Mouse (Mus musculus): ENCODE data around the gene Bola1. TPM values are rescaled to one million over a fixed set of nuclear protein-coding genes. Genes with fewer than 3 reads are reported as not detected.

Gene Bola1
- polyA plus RNA-seq, 1 experiment from 2014 or later = 63.0 TPM

- Histone ChIP-seq H3K4me2 (ENCODE audit: low read length) (peak within 1 kb of the TSS; percentile 75), H3K27me3 (ENCODE audit: control insufficient read depth, insufficient read depth, low read length) (no peaks in the 10 kb centered on the region), H3K36me3 (ENCODE audit: control insufficient read depth, insufficient read depth, low read length) (no peaks in the 10 kb centered on the region), H3K27ac (replicated peaks; ENCODE audit: low read depth, low read length) (peak within 1 kb of the TSS; percentile 94), H3K9ac (replicated peaks; ENCODE audit: low read length) (peak within 1 kb of the TSS; percentile 69), H3K4me1 (ENCODE audit: control insufficient read depth, insufficient read depth, low read length) (peaks cover 13% of the 10 kb centered on the region), H3K4me3 (replicated peaks; ENCODE audit: low read depth, low read length) (peak within 1 kb of the TSS; percentile 51), H3K9me3 (ENCODE audit: control insufficient read depth, low read length) (no peaks in the 10 kb centered on the region)
- peak; percentile 86 for ATAC-seq (ENCODE audit: low FRiP score, low TSS enrichment)
- peak; percentile 96 for DNase-seq
- WGBS = under 1% methylated on average over 40 of the region's 40 CpGs
Observed at GRCm38 (mm10) chr3:96262979-96263550, 43.6 kb upstream of the Bola1 start, which contains the start of gene Hist2h4. Gene Hist2h4, minus strand, starts transcription at chr3:96263311.

DNA sequence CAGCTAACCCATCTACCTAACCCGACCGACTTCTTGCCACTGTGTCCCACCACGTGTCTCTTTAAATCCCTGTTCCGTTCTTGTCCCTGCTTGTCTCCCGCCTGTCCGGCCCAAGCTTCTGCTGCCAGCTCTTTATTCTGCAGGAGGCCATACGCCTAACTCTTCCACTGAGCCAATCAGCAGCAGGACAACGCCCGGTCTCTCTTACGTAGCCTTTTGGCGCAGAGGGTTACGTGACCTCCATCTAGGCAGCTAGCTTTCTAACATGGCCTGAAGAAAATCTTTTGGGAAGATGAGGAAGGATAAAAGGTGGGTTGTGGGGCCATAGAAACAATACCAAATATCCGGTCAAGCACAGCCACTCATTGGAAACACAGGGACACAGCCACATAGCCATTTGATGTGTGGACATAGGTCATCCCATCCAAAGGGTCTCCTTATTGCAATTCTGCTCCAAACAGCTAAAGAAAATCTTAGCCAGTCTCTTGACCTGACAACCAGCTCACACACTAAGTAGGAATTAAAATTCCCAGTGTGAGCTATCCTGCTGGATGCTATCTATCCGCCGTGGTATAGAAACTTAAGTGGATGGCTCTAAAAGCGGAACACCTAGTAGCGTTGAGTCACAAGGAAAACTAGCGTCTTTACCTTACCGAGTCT, 42.8 kb upstream of the Bola1 start:
- Histone ChIP-seq H3K9ac (replicated peaks; ENCODE audit: low read length) (peak overlapping the region; percentile 69), H3K27ac (replicated peaks; ENCODE audit: low read depth, low read length) (peak overlapping the region; percentile 94), H3K4me3 (replicated peaks; ENCODE audit: low read depth, low read length) (peak overlapping the region; percentile 51), H3K36me3 (ENCODE audit: control insufficient read depth, insufficient read depth, low read length) (no peaks in the 10 kb centered on the region), H3K4me2 (ENCODE audit: low read length) (peak overlapping the region; percentile 75), H3K9me3 (ENCODE audit: control insufficient read depth, low read length) (no peaks in the 10 kb centered on the region), H3K27me3 (ENCODE audit: control insufficient read depth, insufficient read depth, low read length) (no peaks in the 10 kb centered on the region), H3K4me1 (ENCODE audit: control insufficient read depth, insufficient read depth, low read length) (peaks cover 8% of the 10 kb centered on the region; the same call in 1 of the 2 replicates)
- peak; percentile 72 for ATAC-seq (ENCODE audit: low FRiP score, low TSS enrichment)
- 1% methylated on average over 19 of the region's 19 CpGs for WGBS
- peak; percentile 83 for DNase-seq

DNA sequence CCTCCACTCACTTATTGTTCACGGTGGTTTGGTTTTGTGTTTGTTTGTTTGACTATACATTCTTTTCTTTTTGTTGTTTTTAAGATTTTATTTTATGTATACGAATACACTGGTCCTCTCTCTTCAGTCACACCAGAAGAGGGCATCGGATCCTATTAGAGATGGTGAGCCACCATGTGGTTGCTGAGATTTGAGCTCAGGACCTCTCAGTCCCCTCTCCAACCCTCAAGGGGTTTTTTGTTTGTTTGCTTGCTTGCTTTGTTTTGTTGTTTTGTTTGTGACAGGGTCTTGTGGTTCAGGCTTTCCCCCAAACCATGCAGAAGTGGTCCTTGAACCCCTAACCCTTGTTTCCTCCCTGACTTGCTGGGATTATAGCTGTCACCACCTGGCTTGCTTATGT, 42.1 kb upstream of the Bola1 start:
- peaks cover 8% of the 10 kb centered on the region; the same call in 1 of the 2 replicates for H3K4me1 ChIP-seq (ENCODE audit: control insufficient read depth, insufficient read depth, low read length)
- H3K9ac ChIP-seq (replicated peaks; ENCODE audit: low read length) = peak overlapping the region; percentile 69
- ATAC-seq (ENCODE audit: low FRiP score, low TSS enrichment) = no peak

GRCm38 (mm10) chr3:96260220-96260619, 40.7 kb upstream of the Bola1 start:
- Histone ChIP-seq H3K27me3 (ENCODE audit: control insufficient read depth, insufficient read depth, low read length) (no peaks in the 10 kb centered on the region), H3K9ac (replicated peaks; ENCODE audit: low read length) (no peak overlapping the region), H3K9me3 (ENCODE audit: control insufficient read depth, low read length) (no peaks in the 10 kb centered on the region), H3K4me2 (ENCODE audit: low read length) (no peak overlapping the region), H3K4me1 (ENCODE audit: control insufficient read depth, insufficient read depth, low read length) (peaks cover 8% of the 10 kb centered on the region; the same call in 1 of the 2 replicates), H3K36me3 (ENCODE audit: control insufficient read depth, insufficient read depth, low read length) (no peaks in the 10 kb centered on the region), H3K27ac (replicated peaks; ENCODE audit: low read depth, low read length) (no peak overlapping the region), H3K4me3 (replicated peaks; ENCODE audit: low read depth, low read length) (no peak overlapping the region)
- ATAC-seq (ENCODE audit: low FRiP score, low TSS enrichment) (no peak), DNase-seq (no peak)
- 94% methylated on average over 5 of the region's 5 CpGs for WGBS

More for the DNA sequence above, 42.1 kb upstream of the Bola1 start:
- H3K9me3 ChIP-seq (ENCODE audit: control insufficient read depth, low read length) = no peaks in the 10 kb centered on the region
- no peaks in the 10 kb centered on the region for H3K27me3 ChIP-seq (ENCODE audit: control insufficient read depth, insufficient read depth, low read length)
- peak overlapping the region; percentile 94 for H3K27ac ChIP-seq (replicated peaks; ENCODE audit: low read depth, low read length)
- peak overlapping the region; percentile 51 for H3K4me3 ChIP-seq (replicated peaks; ENCODE audit: low read depth, low read length)
- 62% methylated on average over 3 of the region's 3 CpGs for WGBS
- H3K4me2 ChIP-seq (ENCODE audit: low read length) = peak overlapping the region; percentile 75
- no peak for DNase-seq
- no peaks in the 10 kb centered on the region for H3K36me3 ChIP-seq (ENCODE audit: control insufficient read depth, insufficient read depth, low read length)

DNA sequence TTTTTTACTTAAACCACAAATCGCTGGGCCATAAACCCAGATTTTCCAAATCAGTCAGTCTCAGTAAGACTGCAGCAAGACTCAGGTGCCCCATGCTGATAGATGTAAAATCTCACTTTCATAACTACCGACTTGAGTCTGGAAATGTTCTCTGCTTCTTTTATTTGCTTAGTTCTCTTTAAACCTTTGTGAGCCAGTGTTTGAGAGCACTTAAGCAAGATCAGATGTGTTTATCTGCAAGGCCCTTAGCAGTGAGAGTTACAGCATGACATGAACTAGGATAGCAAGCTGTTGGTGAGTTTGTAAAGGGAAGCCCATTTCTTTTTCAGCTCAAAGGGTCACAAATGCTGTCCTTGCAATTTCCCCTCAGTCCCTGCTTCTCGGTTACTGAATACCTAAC, 37.7 kb upstream of the Bola1 start:
- Histone ChIP-seq H3K9ac (replicated peaks; ENCODE audit: low read length) (no peak overlapping the region), H3K4me2 (ENCODE audit: low read length) (no peak overlapping the region), H3K36me3 (ENCODE audit: control insufficient read depth, insufficient read depth, low read length) (no peaks in the 10 kb centered on the region), H3K27me3 (ENCODE audit: control insufficient read depth, insufficient read depth, low read length) (no peaks in the 10 kb centered on the region), H3K4me1 (ENCODE audit: control insufficient read depth, insufficient read depth, low read length) (no peaks in the 10 kb centered on the region), H3K9me3 (ENCODE audit: control insufficient read depth, low read length) (no peaks in the 10 kb centered on the region), H3K4me3 (replicated peaks; ENCODE audit: low read depth, low read length) (no peak overlapping the region), H3K27ac (replicated peaks; ENCODE audit: low read depth, low read length) (no peak overlapping the region)
- ATAC-seq (ENCODE audit: low FRiP score, low TSS enrichment) = no peak
- WGBS = 83% methylated on average over 3 of the region's 3 CpGs
- no peak for DNase-seq

- 87% methylated on average over 5 of the region's 5 CpGs for WGBS
- H3K36me3 ChIP-seq (ENCODE audit: control insufficient read depth, insufficient read depth, low read length) = no peaks in the 10 kb centered on the region
- no peak for ATAC-seq (ENCODE audit: low FRiP score, low TSS enrichment)
- no peak overlapping the region for H3K4me2 ChIP-seq (ENCODE audit: low read length)
- DNase-seq = no peak
- no peak overlapping the region for H3K9ac ChIP-seq (replicated peaks; ENCODE audit: low read length)
- no peaks in the 10 kb centered on the region for H3K9me3 ChIP-seq (ENCODE audit: control insufficient read depth, low read length)
- H3K4me3 ChIP-seq (replicated peaks; ENCODE audit: low read depth, low read length) = no peak overlapping the region
- no peaks in the 10 kb centered on the region for H3K4me1 ChIP-seq (ENCODE audit: control insufficient read depth, insufficient read depth, low read length)
- no peak overlapping the region for H3K27ac ChIP-seq (replicated peaks; ENCODE audit: low read depth, low read length)
- H3K27me3 ChIP-seq (ENCODE audit: control insufficient read depth, insufficient read depth, low read length) = no peaks in the 10 kb centered on the region
Observed at GRCm38 (mm10) chr3:96255926-96256593, 36.6 kb upstream of the Bola1 start.

DNA sequence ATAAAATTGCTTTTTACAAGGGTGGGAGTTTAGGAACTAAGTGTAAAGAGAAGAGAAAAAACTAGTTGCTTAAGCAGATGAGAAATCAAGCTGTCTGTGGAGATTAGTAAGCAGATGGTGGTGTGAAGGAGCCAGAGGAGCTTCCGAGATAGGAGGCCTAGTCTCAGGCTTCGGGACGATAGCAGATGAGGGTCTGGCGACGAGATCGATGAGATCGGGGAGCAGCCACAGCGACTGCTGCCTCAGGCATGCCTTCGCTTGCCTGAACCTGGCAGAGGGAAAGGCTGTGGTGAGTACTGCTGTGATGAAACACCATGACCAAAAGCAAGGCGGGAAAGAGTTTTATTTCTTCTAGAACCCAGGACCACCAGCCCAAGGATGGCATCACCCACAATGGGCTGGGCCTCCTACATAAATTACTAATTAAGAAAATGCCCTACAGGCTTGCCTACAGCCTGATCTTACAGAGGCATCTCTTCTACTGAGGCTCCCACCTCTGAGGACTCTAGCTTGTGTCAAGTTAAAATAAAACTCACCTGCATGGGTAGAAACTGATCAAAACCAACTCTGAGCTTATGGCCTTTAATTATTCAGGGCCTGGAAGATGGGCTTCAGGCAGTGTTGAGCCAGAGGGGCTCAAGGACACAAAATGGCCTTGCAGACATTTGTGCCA, 35.3 kb upstream of the Bola1 start:
- Histone ChIP-seq H3K4me2 (ENCODE audit: low read length) (no peak overlapping the region), H3K27ac (replicated peaks; ENCODE audit: low read depth, low read length) (no peak overlapping the region), H3K9ac (replicated peaks; ENCODE audit: low read length) (0 out of 2 replicates have a peak overlapping the region, but pooled peaks have one; percentile 16), H3K4me3 (replicated peaks; ENCODE audit: low read depth, low read length) (no peak overlapping the region), H3K9me3 (ENCODE audit: control insufficient read depth, low read length) (no peaks in the 10 kb centered on the region), H3K27me3 (ENCODE audit: control insufficient read depth, insufficient read depth, low read length) (no peaks in the 10 kb centered on the region), H3K4me1 (ENCODE audit: control insufficient read depth, insufficient read depth, low read length) (no peaks in the 10 kb centered on the region), H3K36me3 (ENCODE audit: control insufficient read depth, insufficient read depth, low read length) (no peaks in the 10 kb centered on the region)
- peak; percentile 61 for DNase-seq
- WGBS = 49% methylated on average over 10 of the region's 10 CpGs
- no peak for ATAC-seq (ENCODE audit: low FRiP score, low TSS enrichment)

DNA sequence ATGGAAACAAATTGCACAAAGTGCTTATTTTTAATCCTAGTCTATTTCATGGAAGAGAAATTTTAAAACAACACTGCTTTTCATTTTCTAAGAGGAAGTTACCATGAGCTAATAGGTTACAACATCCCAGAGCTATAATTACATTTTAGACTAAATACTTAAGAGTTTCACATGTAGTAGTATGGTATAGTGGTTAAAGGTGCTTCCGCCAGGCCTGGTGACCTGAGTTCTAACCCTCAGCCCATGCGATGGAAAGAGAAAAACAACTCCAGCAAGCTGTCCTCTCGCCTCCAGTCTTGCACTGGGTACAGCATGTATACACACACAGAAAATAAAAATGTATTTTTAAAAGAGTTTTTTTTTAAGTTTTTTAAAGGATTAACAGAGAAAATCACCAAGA, 32.3 kb upstream of the Bola1 start:
- no peaks in the 10 kb centered on the region for H3K27me3 ChIP-seq (ENCODE audit: control insufficient read depth, insufficient read depth, low read length)
- 0 out of 2 replicates have a peak, but pooled peaks cover 9% of the 10 kb centered on the region for H3K4me1 ChIP-seq (ENCODE audit: control insufficient read depth, insufficient read depth, low read length)
- no peak overlapping the region for H3K27ac ChIP-seq (replicated peaks; ENCODE audit: low read depth, low read length)
- no peak overlapping the region for H3K4me2 ChIP-seq (ENCODE audit: low read length)
- H3K4me3 ChIP-seq (replicated peaks; ENCODE audit: low read depth, low read length) = no peak overlapping the region
- no peak for DNase-seq
- no peak for ATAC-seq (ENCODE audit: low FRiP score, low TSS enrichment)
- H3K9ac ChIP-seq (replicated peaks; ENCODE audit: low read length) = no peak overlapping the region
- no peaks in the 10 kb centered on the region for H3K9me3 ChIP-seq (ENCODE audit: control insufficient read depth, low read length)
- WGBS = 94% methylated on average over 3 of the region's 3 CpGs
- no peaks in the 10 kb centered on the region for H3K36me3 ChIP-seq (ENCODE audit: control insufficient read depth, insufficient read depth, low read length)

Measured in midbrain, embryonic 14.5 days (tissue).